Mouse (Mus musculus) stomach, postnatal 0 days (tissue): Measurements from ENCODE around the gene Mrps14. TPM values are rescaled to one million over a fixed set of nuclear protein-coding genes. Genes with fewer than 3 reads are reported as not detected.

Experiments
- ATAC-seq: fragments of 200-750 bp; cut with Nextera tagmentation; 2 replicates; pipeline ENCODE4 v1.8.0; 2017; ENCODE audit not compliant: low FRiP score, low TSS enrichment
- DNase-seq: peaks from one replicate; pipeline ENCODE4 v3.0.0-alpha.2; 2016; ENCODE audit warnings: low spot score
- H3K27ac ChIP-seq: fragments of 300-500 bp; sonication (generic); replicated peaks from 2 replicates; pipeline ENCODE4 v1.5.1; 2014; ENCODE audit warnings: mild to moderate bottlenecking, control low read depth
- H3K27me3 ChIP-seq: fragments of 300-500 bp; sonication (generic); 2 replicates; pipeline ENCODE4 v1.6.1; 2014; ENCODE audit warnings: low read length; ENCODE audit not compliant: control insufficient read depth, insufficient read depth
- H3K36me3 ChIP-seq: fragments of 300-500 bp; sonication (generic); 2 replicates; pipeline ENCODE4 v1.6.1; 2014; ENCODE audit warnings: low read length, mixed read lengths; ENCODE audit not compliant: control insufficient read depth, insufficient read depth
- H3K4me1 ChIP-seq: fragments of 300-500 bp; sonication (generic); replicated peaks from 2 replicates; pipeline ENCODE4 v1.6.1; 2014; ENCODE audit warnings: antibody characterized with exemption; ENCODE audit not compliant: control insufficient read depth, insufficient read depth
- H3K4me2 ChIP-seq: fragments of 300-500 bp; sonication (generic); replicated peaks from 2 replicates; pipeline ENCODE4 v1.6.1; 2014; ENCODE audit warnings: low read depth, mild to moderate bottlenecking, control low read depth, moderate library complexity
- H3K4me3 ChIP-seq: fragments of 300-500 bp; sonication (generic); 2 replicates; pipeline ENCODE4 v1.5.1; 2014; ENCODE audit warnings: low read depth, low read length, control low read depth
- H3K9ac ChIP-seq: fragments of 300-500 bp; sonication (generic); 2 replicates; pipeline ENCODE4 v1.6.1; 2014; ENCODE audit warnings: mild to moderate bottlenecking, low read length, control low read depth, mixed read lengths
- H3K9me3 ChIP-seq: fragments of 300-500 bp; sonication (generic); 2 replicates; pipeline ENCODE4 v1.6.1; 2016; ENCODE audit warnings: low read length; ENCODE audit not compliant: control insufficient read depth
- CTCF ChIP-seq: IDR thresholded peaks from 2 replicates; pipeline ENCODE4 v1.5.1; 2016; ENCODE audit warnings: antibody characterized with exemption, low read depth, mild to moderate bottlenecking, moderate library complexity
- EP300 ChIP-seq: optimal IDR thresholded peaks from 2 replicates; pipeline ENCODE3; 2016; ENCODE audit warnings: antibody characterized with exemption
- WGBS: fragments of 180-500 bp; shearing (Covaris S2); extraction: QIAGEN DNeasy Blood & Tissue Kit; methylation state at CpG from one replicate; pipeline ENCODE4 v1.1.7; 2014; 5-methylcytosine and 5-hydroxymethylcytosine counted together
- polyA plus RNA-seq: library from polyadenylated mRNA; unstranded; fragments of >200 nt; fragmentation: Nextera tagmentation; extraction: Ambion mirVana; gene quantifications from 2 replicates; pipeline ENCODE4 v1.2.1, GENCODE M21; 2015

Mrps14 gene
- polyA plus RNA-seq, 1 experiment from 2014 or later, result 259 TPM

DNA sequence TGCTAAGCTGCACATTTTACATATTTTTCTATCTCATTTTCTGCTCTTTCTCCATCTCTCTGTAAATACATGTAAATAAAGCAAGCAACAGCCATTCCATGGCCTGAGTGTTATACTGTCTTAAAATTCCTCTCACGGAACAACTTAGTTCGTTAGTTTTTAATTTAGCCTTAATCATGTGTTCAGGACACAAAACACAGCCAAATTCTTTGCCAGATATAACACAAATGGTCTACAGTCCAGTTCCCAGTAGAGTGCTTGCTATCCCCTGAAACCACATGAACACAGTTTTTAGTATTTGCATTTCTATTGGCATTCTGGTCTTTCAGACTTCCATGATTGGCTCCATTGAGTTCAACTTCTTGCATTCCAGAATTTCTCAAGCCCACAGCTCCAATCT is 36.8 kb upstream of the Mrps14 start:
- Histone ChIP-seq H3K4me2 (no peak overlapping the region), H3K4me1 (no peaks in the 10 kb centered on the region; the same call in 1 of the 2 replicates), H3K27me3 (no peaks in the 10 kb centered on the region), H3K27ac (no peak overlapping the region), H3K4me3 (no peak overlapping the region), H3K9ac (no peak overlapping the region), H3K36me3 (no peaks in the 10 kb centered on the region), H3K9me3 (no peaks in the 10 kb centered on the region)
- TF ChIP-seq EP300 (no peak), CTCF (no peak)
- DNase-seq (no peak), ATAC-seq (no peak)
- WGBS, result 91% methylated on average over 2 of the region's 2 CpGs

DNA sequence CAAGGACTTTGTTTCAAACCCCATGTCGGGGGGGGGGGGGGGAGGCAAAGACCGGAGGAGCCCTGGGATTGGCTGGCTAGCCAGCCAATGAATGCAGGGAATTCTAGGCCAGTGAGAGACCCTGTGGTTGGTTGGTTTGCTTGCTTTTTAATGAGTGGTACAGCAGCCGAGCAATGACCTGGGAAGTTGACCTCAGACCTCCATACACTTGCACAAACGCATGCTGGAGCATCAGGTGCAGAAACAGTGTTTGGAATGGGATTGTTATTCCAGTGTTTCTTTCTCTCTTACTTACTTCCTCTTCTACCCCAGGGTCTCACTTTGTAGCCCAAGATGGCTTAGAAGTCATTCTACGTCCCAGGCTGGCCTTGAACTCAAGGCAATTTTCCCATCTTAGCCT is 28.4 kb upstream of the Mrps14 start:
- no peaks in the 10 kb centered on the region for H3K9me3 ChIP-seq
- no peak overlapping the region for H3K4me3 ChIP-seq
- 65% methylated on average over 3 of the region's 5 CpGs for WGBS
- no peaks in the 10 kb centered on the region for H3K36me3 ChIP-seq
- ATAC-seq, result no peak
- no peaks in the 10 kb centered on the region for H3K4me1 ChIP-seq
- H3K27ac ChIP-seq, result no peak overlapping the region
- TF ChIP-seq EP300 (no peak), CTCF (no peak)
- H3K27me3 ChIP-seq, result no peaks in the 10 kb centered on the region
- H3K9ac ChIP-seq, result no peak overlapping the region
- no peak overlapping the region for H3K4me2 ChIP-seq
- DNase-seq, result no peak

DNA sequence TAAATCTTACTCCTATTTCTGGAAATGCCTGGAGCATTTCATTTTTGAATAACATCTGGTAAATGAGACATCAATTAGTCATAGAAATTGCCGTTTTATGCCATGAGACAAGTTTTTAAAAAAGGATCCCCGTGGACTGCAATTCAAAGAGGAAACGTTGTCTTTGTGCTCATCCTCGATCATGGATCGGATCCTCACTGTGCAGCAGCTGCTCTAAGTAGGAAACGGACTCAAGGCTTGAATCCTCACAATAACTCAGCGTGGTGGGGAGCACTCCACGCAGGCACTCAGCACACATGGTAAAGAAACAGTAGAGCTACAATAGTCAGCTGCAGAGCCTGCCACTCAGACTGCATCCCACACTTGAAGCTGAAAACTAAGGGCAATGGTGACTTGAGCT is 18.1 kb upstream of the Mrps14 start:
- Histone ChIP-seq H3K4me2 (no peak overlapping the region), H3K36me3 (no peaks in the 10 kb centered on the region), H3K4me3 (no peak overlapping the region), H3K9me3 (no peaks in the 10 kb centered on the region), H3K27ac (no peak overlapping the region), H3K9ac (no peak overlapping the region), H3K27me3 (no peaks in the 10 kb centered on the region), H3K4me1 (no peaks in the 10 kb centered on the region)
- TF ChIP-seq CTCF (no peak), EP300 (no peak)
- DNase-seq, result no peak
- no peak for ATAC-seq
- WGBS, result 72% methylated on average over 8 of the region's 8 CpGs

DNA sequence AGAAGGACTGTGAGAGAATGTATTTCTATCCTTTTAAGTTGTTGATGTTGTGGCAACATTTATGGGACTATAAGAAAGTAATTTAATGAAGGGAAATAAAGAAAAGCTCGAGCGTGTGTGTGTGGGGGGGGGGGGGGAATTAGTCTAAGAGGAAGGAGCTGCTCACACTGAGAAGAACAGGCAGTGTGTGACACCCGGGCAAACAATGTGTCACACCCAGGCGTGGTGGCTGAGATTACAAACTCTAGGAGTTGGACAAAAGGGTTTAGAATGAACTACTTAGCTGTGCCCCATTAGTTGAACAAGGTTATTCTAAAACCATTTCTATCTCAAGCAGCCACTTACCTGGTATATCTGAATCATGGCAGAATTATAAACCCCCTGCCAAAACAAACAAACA is 13.8 kb upstream of the Mrps14 start:
- H3K4me3 ChIP-seq, result no peak overlapping the region
- H3K36me3 ChIP-seq, result no peaks in the 10 kb centered on the region
- no peaks in the 10 kb centered on the region for H3K9me3 ChIP-seq
- no peak overlapping the region for H3K4me2 ChIP-seq
- TF ChIP-seq CTCF, result no peak
- TF ChIP-seq EP300, result no peak
- ATAC-seq, result peak; percentile 78
- H3K9ac ChIP-seq, result no peak overlapping the region
- H3K4me1 ChIP-seq, result no peaks in the 10 kb centered on the region
- no peak overlapping the region for H3K27ac ChIP-seq
- H3K27me3 ChIP-seq, result no peaks in the 10 kb centered on the region
- peak; percentile 51 for DNase-seq
- 45% methylated on average over 4 of the region's 4 CpGs for whole genome bisulfite sequencing

DNA sequence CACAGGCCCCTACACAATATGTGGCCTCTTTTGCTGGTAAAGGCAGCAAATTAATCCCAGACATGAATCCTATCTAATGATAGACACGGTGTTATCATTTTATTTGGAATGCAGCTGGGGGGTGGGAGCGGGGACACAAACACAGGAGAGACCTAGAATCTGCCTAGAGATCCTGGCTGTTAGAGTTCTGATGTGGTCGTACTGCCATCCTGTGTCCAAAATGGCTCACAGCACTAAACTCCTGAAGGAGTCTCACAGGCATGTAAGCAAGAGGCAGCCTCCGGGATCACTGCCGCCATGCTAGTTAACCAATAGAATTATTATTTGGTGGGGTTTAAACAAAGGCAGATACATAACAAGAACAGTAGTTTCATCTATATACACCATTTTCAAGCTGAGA is 10.5 kb upstream of the Mrps14 start:
- Histone ChIP-seq H3K9me3 (no peaks in the 10 kb centered on the region), H3K36me3 (no peaks in the 10 kb centered on the region), H3K4me1 (no peaks in the 10 kb centered on the region), H3K4me2 (no peak overlapping the region), H3K27me3 (no peaks in the 10 kb centered on the region), H3K27ac (no peak overlapping the region), H3K4me3 (no peak overlapping the region), H3K9ac (no peak overlapping the region)
- 9% methylated on average over 5 of the region's 5 CpGs for WGBS
- ATAC-seq (peak; percentile 81; the same call in 1 of the 2 replicates), DNase-seq (peak; percentile 75)
- TF ChIP-seq EP300 (no peak), CTCF (peak; percentile 92)

DNA sequence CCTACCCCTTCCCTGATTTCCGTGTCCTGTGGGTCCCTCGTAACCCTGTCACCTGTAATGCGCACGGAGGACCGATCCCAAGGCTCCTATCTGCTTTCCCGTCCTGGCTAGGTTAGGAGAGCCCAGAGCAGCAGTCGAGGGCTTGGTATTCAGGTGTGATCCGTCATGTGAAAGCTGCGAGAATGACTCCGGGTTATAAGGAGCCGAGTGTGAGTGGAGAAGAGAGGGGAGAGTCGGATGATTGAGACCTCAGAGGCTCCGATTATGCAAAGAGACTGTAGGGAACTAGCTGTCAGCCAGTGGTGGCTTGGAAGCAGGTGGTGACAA is 285 bp downstream of the Mrps14 start:
- Histone ChIP-seq H3K9me3 (no peaks in the 10 kb centered on the region), H3K36me3 (no peaks in the 10 kb centered on the region), H3K9ac (peak overlapping the region; percentile 94), H3K27ac (peak overlapping the region; percentile 91), H3K4me1 (no peaks in the 10 kb centered on the region), H3K27me3 (no peaks in the 10 kb centered on the region), H3K4me2 (peak overlapping the region; percentile 79), H3K4me3 (peak overlapping the region; percentile 89)
- no peak for TF ChIP-seq EP300
- no peak for TF ChIP-seq CTCF
- WGBS, result under 1% methylated on average over 13 of the region's 13 CpGs
- DNase-seq (no peak), ATAC-seq (peak; percentile 53)

DNA sequence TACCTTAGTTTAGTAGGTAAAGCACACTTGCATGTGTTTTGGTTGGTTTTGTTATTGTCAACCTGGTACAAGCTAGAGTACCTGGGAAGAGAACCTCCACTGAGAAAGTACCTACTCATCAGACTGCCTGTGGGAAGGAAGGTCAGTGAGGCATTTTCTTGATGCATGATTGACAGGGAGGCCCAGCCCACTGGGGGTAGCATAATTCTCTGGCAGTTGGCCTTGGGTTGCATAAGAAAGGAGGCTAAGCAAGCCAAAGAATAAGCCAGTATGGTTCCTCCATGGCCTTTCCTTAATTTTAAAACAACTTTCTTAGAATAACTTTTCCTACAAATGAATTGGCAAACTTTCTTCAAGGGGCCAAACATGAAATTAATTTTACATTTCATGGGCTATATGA is 10.5 kb downstream of the Mrps14 start:
- Histone ChIP-seq H3K4me3 (no peak overlapping the region), H3K36me3 (peaks cover 7% of the 10 kb centered on the region), H3K4me1 (no peaks in the 10 kb centered on the region), H3K9me3 (no peaks in the 10 kb centered on the region), H3K9ac (no peak overlapping the region), H3K4me2 (no peak overlapping the region), H3K27ac (no peak overlapping the region), H3K27me3 (no peaks in the 10 kb centered on the region)
- ATAC-seq (no peak), DNase-seq (no peak)
- no peak for TF ChIP-seq CTCF
- TF ChIP-seq EP300, result no peak
